Mouse (Mus musculus) T-cell, adult 2 months (primary cell): Measurements from ENCODE around the gene Cnnm1.

ENCODE experiments used
- DNase-seq: peaks from one replicate; pipeline ENCODE4 v3.0.0; 2022; ENCODE audit warnings: low spot score

The Cnnm1 gene

GRCm38 (mm10) chr19:43440112-43440737, at the start of gene Cnnm1:
Gene Cnnm1, plus strand, starts transcription at chr19:43440436.
- no peak for DNase-seq

- no peak for DNase-seq
These were observed 43.9 kb upstream of the Cnnm1 start for GRCm38 (mm10) chr19:43396327-43396726.

- DNase-seq: no peak
These were observed 33.1 kb upstream of the Cnnm1 start for GRCm38 (mm10) chr19:43407181-43407580.

GRCm38 (mm10) chr19:43415565-43415964, 24.7 kb upstream of the Cnnm1 start:
- DNase-seq: no peak

- no peak for DNase-seq
These were observed 19.7 kb upstream of the Cnnm1 start for GRCm38 (mm10) chr19:43420506-43420905.

- DNase-seq: no peak
These were observed 16.2 kb upstream of the Cnnm1 start for GRCm38 (mm10) chr19:43424082-43424481.

- DNase-seq: no peak
These were observed 12.6 kb upstream of the Cnnm1 start for GRCm38 (mm10) chr19:43427446-43428224.

- DNase-seq: no peak
These were observed 990 bp upstream of the Cnnm1 start for GRCm38 (mm10) chr19:43439246-43439645.

- no peak for DNase-seq
These were observed 778 bp downstream of the Cnnm1 start for GRCm38 (mm10) chr19:43440768-43441660.

GRCm38 (mm10) chr19:43441661-43441990, 1.4 kb downstream of the Cnnm1 start:
- DNase-seq: no peak

GRCm38 (mm10) chr19:43442269-43442668, 2.0 kb downstream of the Cnnm1 start:
- no peak for DNase-seq

- no peak for DNase-seq
These were observed 2.7 kb downstream of the Cnnm1 start for GRCm38 (mm10) chr19:43442906-43443305.

- DNase-seq: no peak
These were observed 4.5 kb downstream of the Cnnm1 start for GRCm38 (mm10) chr19:43444636-43445205.

- no peak for DNase-seq
These were observed 11.3 kb downstream of the Cnnm1 start for GRCm38 (mm10) chr19:43451563-43451962.

GRCm38 (mm10) chr19:43452176-43452575, 11.9 kb downstream of the Cnnm1 start:
- DNase-seq: no peak

GRCm38 (mm10) chr19:43453025-43453424, 12.8 kb downstream of the Cnnm1 start:
- no peak for DNase-seq

- DNase-seq: no peak
These were observed 19.7 kb downstream of the Cnnm1 start for GRCm38 (mm10) chr19:43459948-43460347.

GRCm38 (mm10) chr19:43460481-43460880, 20.2 kb downstream of the Cnnm1 start:
- DNase-seq: no peak

GRCm38 (mm10) chr19:43462141-43462540, 21.9 kb downstream of the Cnnm1 start:
- DNase-seq: no peak

- DNase-seq: no peak
These were observed 23.5 kb downstream of the Cnnm1 start for GRCm38 (mm10) chr19:43463546-43464293.

- DNase-seq: no peak
These were observed 24.1 kb downstream of the Cnnm1 start for GRCm38 (mm10) chr19:43464294-43464687.

- DNase-seq: no peak
These were observed 24.8 kb downstream of the Cnnm1 start for GRCm38 (mm10) chr19:43465076-43465475.
